ENCODE assay signal across 8 mouse cellular contexts in genomic region chr7:12478158-12479008, GRCm38 (mm10). TPM values are rescaled to one million over a fixed set of nuclear protein-coding genes. Genes with fewer than 3 reads are reported as not detected.
DNase-seq lines count a peak whose midpoint lies in the region; ATAC-seq lines count a peak whose summit lies in the region.

TSS of gene Zfp606 (plus strand) at chr7:12478293.

- H3K4me3 ChIP-seq in hindbrain, embryonic 13.5 days = peak within 1 kb of the TSS; percentile 78

- H3K27ac ChIP-seq in hindbrain, embryonic 13.5 days = peak within 1 kb of the TSS; percentile 88

- peaks cover 33% of the 10 kb centered on the region for H3K36me3 ChIP-seq in hindbrain, embryonic 13.5 days

- no peaks in the 10 kb centered on the region for H3K27me3 ChIP-seq in hindbrain, embryonic 13.5 days

- peak; percentile 96 for DNase-seq in NIH3T3 (ENCODE audit: low read depth)
- peak; percentile 91 for DNase-seq in cerebellum, adult 9-11 months
- peak; percentile 81 for DNase-seq in frontal cortex, postnatal 14 days (ENCODE audit: low spot score in 2 of 2)
- peak; percentile 67 to 69 for DNase-seq in layer of hippocampus, postnatal 25 days (ENCODE audit: extremely low spot score in 1 of 2, low spot score in 1 of 2)
- peak; percentile 91 for DNase-seq in lung, postnatal 25 days (ENCODE audit: low spot score)
- DNase-seq in retina, embryonic 14.5 days (ENCODE audit: low spot score) = peak; percentile 93
- peak; percentile 80 for DNase-seq in thymus, postnatal 4 days

- peaks cover 20% of the 10 kb centered on the region for H3K9me3 ChIP-seq in hindbrain, embryonic 13.5 days

- peak; percentile 97 for ATAC-seq in hindbrain, embryonic 13.5 days (ENCODE audit: low FRiP score)

- H3K4me2 ChIP-seq in hindbrain, embryonic 13.5 days = peak within 1 kb of the TSS; percentile 63

- peak within 1 kb of the TSS; percentile 94 for H3K9ac ChIP-seq in hindbrain, embryonic 13.5 days

- peaks cover 7% of the 10 kb centered on the region for H3K4me1 ChIP-seq in hindbrain, embryonic 13.5 days (replicated peaks)

- under 1% methylated on average over 53 of the region's 53 CpGs for whole genome bisulfite sequencing in hindbrain, embryonic 13.5 days

RNA-seq across cellular contexts. Expression of gene Zfp606, which starts in this region (rescaled TPM):
- 49.7 and 50.6 TPM in 2 replicates for polyA plus RNA-seq in hindbrain, embryonic 13.5 days (2015; fragmentation: Nextera tagmentation; extraction: Ambion mirVana)
- 10 to 100 TPM; 11.3 to 12.1 TPM for total RNA-seq in layer of hippocampus, postnatal 25 days (2021)

Comparison
In these comparisons a context has a peak if more than half of its experiments do, and no peak if none do; other contexts are left out.
1. Peak in every context shown above with its lines: DNase-seq, ATAC-seq, H3K4me3 ChIP-seq and H3K27ac ChIP-seq.